Mouse (Mus musculus) neural tube, embryonic 15.5 days (tissue): ENCODE results near the gene Idnk. TPM values are rescaled to one million over a fixed set of nuclear protein-coding genes. Genes with fewer than 3 reads are reported as not detected.
"Not testable (repeated sequence)": the region's sequence is repeated elsewhere in the genome, so short reads cannot be mapped to it uniquely, and the experiment has no call there.

Experiments used
- ATAC-seq: fragments of 200-750 bp; cut with Nextera tagmentation; 2 replicates; pipeline ENCODE4 v1.8.0; 2017; ENCODE audit warnings: mild to moderate bottlenecking, moderate TSS enrichment, moderate library complexity; ENCODE audit not compliant: low FRiP score
- H3K27ac ChIP-seq: fragments of 300-500 bp; sonication (generic); replicated peaks from 2 replicates; pipeline ENCODE4 v1.5.1; 2015; ENCODE audit warnings: mild to moderate bottlenecking, inconsistent platforms
- H3K27me3 ChIP-seq: fragments of 300-500 bp; sonication (generic); replicated peaks from 2 replicates; pipeline ENCODE4 v1.6.1; 2015; ENCODE audit warnings: inconsistent platforms
- H3K36me3 ChIP-seq: fragments of 300-500 bp; sonication (generic); 2 replicates; pipeline ENCODE4 v1.6.1; 2015; ENCODE audit warnings: inconsistent platforms
- H3K4me1 ChIP-seq: fragments of 300-500 bp; sonication (generic); 2 replicates; pipeline ENCODE4 v1.6.1; 2015; ENCODE audit warnings: inconsistent platforms
- H3K4me2 ChIP-seq: fragments of 300-500 bp; sonication (generic); 2 replicates; pipeline ENCODE4 v1.6.1; 2015; ENCODE audit warnings: inconsistent platforms, mild to moderate bottlenecking, moderate library complexity
- H3K4me3 ChIP-seq: fragments of 300-500 bp; sonication (generic); replicated peaks from 2 replicates; pipeline ENCODE4 v1.5.1; 2015; ENCODE audit warnings: mild to moderate bottlenecking, inconsistent platforms
- H3K9ac ChIP-seq: fragments of 300-500 bp; sonication (generic); replicated peaks from 2 replicates; pipeline ENCODE4 v1.6.1; 2015; ENCODE audit warnings: mild to moderate bottlenecking, inconsistent platforms
- H3K9me3 ChIP-seq: fragments of 300-500 bp; sonication (generic); replicated peaks from 2 replicates; pipeline ENCODE4 v1.6.1; 2016; ENCODE audit warnings: inconsistent platforms
- WGBS: fragments of 180-500 bp; shearing (Covaris S2); methylation state at CpG from one replicate; pipeline ENCODE4 v1.1.7; 2015; ENCODE audit warnings: mixed read lengths; 5-methylcytosine and 5-hydroxymethylcytosine counted together
- polyA plus RNA-seq: library from polyadenylated mRNA; unstranded; fragments of >200 nt; fragmentation: Nextera tagmentation; extraction: Ambion mirVana; gene quantifications from 2 replicates; pipeline ENCODE4 v1.2.1, GENCODE M21; 2015

Idnk gene
- polyA plus RNA-seq, 1 experiment from 2014 or later = 64.6 TPM

DNA sequence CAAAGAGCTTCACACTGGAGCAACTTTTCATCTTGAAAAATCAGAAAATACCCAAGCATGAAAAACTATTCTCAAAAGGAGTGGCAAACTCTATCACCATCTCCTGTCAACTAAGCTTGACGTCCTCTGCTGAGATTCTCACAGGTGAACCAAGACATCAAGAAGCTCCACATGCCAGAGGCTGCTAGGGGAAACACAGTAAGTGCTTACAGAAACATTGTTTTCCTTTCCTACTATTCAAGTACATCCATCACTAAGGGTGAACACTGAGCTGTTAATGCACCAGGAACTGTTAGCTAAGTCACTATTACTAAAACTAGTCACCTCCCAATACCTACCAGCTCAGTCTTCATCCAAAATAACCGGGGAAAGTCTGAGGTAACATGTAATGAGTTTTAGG is 32.5 kb upstream of the Idnk start:
- WGBS = 62% methylated on average over 2 of the region's 2 CpGs
- H3K27me3 ChIP-seq = no peaks in the 10 kb centered on the region
- no peaks in the 10 kb centered on the region; the same call in 1 of the 2 replicates for H3K36me3 ChIP-seq
- H3K4me1 ChIP-seq = peaks cover 46% of the 10 kb centered on the region
- no peak for ATAC-seq
- H3K4me3 ChIP-seq = no peak overlapping the region
- H3K4me2 ChIP-seq = peak overlapping the region; percentile 63; the same call in 1 of the 2 replicates
- H3K9ac ChIP-seq = no peak overlapping the region
- no peaks in the 10 kb centered on the region for H3K9me3 ChIP-seq
- no peak overlapping the region for H3K27ac ChIP-seq

DNA sequence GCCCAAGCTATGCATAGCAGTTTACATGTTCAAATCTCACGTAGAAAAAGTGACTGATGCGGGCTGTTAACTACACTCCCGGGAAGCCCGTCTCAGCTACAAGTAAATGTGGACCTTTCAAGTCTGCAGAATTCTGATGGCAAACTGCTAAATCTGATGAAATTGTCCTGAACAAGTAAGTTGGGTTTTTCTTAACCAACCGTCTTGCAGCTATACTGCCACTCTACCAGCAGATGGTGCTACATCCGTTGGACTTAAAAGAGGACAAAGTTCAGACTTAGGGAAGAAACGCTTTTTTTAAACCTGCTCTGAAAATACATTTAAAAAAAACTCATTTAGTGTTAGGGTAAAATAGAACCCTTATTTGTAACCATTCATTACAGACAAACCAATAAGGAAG is 31.3 kb upstream of the Idnk start:
- Histone ChIP-seq H3K9ac (0 out of 2 replicates have a peak overlapping the region, but pooled peaks have one; percentile 1), H3K27ac (no peak overlapping the region), H3K27me3 (no peaks in the 10 kb centered on the region), H3K4me2 (peak overlapping the region; percentile 63), H3K9me3 (no peaks in the 10 kb centered on the region), H3K4me3 (peak overlapping the region; percentile 24), H3K36me3 (no peaks in the 10 kb centered on the region; the same call in 1 of the 2 replicates), H3K4me1 (peaks cover 49% of the 10 kb centered on the region)
- ATAC-seq = no peak
- WGBS = 30% methylated on average over 7 of the region's 7 CpGs

DNA sequence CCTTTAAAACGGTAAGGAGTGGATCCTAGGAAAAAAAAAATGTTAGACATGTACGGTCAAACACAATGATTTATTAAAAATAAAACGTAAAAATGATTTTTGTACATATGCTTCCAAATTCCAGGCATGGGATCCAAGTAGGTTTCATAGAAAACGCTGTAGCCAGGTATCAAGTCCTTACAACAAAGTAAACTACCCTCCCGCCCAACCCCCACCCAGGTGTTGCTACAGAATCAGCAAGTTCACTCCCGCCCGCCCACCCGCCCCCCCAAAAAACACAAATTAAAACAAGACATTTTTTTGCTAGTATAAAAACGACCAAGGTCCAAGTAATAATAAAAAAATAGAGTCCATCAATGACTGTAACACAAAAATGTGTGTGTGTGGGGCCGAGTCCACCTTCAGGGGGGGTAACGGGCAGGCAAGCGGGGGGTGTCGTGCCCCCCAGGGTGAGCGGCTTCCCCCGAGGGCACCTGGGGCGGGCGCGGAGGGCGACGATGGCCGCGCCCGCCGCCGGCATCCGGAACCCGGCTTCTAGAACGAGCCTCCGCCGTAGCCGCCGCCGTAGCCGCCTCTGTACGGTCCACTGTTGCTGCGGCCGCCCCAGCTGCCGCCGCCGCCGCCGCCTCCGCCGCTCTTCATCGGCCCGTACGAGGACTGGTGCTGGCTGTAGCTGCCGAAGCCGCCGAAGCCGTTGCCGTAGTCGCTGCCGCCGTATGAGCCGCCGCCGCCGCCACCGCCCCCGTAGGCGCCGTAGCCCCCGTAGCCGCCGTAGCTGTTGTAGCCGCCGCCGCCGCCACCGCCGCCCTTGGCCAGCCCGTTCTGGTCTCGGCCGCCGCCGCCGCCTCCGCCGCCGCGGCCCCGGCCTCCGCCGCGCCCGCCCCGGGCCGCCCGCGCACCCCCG is 30.3 kb upstream of the Idnk start:
- peak overlapping the region; percentile 63 for H3K4me2 ChIP-seq
- H3K36me3 ChIP-seq = no peaks in the 10 kb centered on the region; the same call in 1 of the 2 replicates
- no peaks in the 10 kb centered on the region for H3K9me3 ChIP-seq
- H3K27me3 ChIP-seq = no peaks in the 10 kb centered on the region
- peak overlapping the region; percentile 98 for H3K9ac ChIP-seq
- under 1% methylated on average over 79 of the region's 92 CpGs for WGBS
- H3K27ac ChIP-seq = peak overlapping the region; percentile 99
- H3K4me1 ChIP-seq = peaks cover 49% of the 10 kb centered on the region
- ATAC-seq = no peak
- peak overlapping the region; percentile 94 for H3K4me3 ChIP-seq

DNA sequence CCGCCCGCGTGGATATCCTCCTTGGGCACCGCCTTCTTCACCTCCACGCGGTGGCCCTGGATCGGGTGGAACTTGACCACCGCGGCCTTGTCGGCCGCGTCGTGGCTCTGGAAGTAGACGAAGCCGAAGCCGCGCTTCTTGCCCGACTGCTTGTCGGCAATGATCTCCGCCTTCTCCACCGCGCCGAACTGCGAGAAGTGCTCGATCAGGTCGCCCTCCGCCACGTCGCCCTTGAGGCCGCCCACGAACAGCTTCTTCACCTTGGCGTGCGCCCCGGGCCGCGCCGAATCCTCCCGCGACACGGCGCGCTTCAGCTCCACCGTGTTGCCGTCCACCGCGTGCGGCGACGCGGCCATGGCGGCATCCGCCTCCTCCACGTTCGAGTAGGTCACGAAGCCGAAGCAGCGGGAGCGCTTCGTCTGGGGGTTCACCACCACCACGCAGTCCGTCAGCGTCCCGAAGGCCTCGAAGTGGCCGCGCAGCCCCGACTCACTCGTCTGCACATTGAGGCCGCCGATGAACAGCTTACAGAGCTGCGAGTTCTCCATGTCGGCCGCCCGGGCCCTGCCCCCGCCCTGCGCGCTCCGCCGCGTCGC is 29.6 kb upstream of the Idnk start:
- peak overlapping the region; percentile 98 for H3K9ac ChIP-seq
- no peaks in the 10 kb centered on the region for H3K9me3 ChIP-seq
- peaks cover 45% of the 10 kb centered on the region for H3K4me1 ChIP-seq
- H3K36me3 ChIP-seq = no peaks in the 10 kb centered on the region; the same call in 1 of the 2 replicates
- no peaks in the 10 kb centered on the region for H3K27me3 ChIP-seq
- peak overlapping the region; percentile 63 for H3K4me2 ChIP-seq
- peak overlapping the region; percentile 99 for H3K27ac ChIP-seq
- WGBS = under 1% methylated on average over 71 of the region's 81 CpGs
- peak; percentile 56 for ATAC-seq
- H3K4me3 ChIP-seq = peak overlapping the region; percentile 94

DNA sequence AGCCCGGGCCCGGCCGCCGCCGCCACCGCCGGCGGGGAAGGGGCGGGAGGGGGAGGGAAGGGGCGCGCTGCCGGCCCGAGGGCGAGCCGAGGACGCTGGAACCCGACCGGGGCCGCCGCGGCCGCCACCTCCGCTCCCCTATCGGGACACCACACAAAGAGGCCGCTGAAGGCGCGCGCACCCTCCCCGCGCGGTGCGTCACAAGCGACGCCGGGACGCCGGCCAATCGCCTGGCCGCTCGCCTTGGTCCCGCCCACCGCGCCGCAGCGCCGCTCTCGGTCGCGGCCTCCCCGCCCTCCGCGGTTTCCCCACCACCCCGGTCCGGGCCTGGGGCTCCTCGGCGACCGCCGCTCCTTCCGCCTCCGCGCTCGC is 29.1 kb upstream of the Idnk start, which contains the start of gene Hnrnpa0:
Gene Hnrnpa0, minus strand, starts transcription at position 161 of the 372 bp plus-strand sequence.
- WGBS = 0% methylated on average over 14 of the region's 62 CpGs
- peak; percentile 96 for ATAC-seq
- peaks cover 39% of the 10 kb centered on the region for H3K4me1 ChIP-seq

DNA sequence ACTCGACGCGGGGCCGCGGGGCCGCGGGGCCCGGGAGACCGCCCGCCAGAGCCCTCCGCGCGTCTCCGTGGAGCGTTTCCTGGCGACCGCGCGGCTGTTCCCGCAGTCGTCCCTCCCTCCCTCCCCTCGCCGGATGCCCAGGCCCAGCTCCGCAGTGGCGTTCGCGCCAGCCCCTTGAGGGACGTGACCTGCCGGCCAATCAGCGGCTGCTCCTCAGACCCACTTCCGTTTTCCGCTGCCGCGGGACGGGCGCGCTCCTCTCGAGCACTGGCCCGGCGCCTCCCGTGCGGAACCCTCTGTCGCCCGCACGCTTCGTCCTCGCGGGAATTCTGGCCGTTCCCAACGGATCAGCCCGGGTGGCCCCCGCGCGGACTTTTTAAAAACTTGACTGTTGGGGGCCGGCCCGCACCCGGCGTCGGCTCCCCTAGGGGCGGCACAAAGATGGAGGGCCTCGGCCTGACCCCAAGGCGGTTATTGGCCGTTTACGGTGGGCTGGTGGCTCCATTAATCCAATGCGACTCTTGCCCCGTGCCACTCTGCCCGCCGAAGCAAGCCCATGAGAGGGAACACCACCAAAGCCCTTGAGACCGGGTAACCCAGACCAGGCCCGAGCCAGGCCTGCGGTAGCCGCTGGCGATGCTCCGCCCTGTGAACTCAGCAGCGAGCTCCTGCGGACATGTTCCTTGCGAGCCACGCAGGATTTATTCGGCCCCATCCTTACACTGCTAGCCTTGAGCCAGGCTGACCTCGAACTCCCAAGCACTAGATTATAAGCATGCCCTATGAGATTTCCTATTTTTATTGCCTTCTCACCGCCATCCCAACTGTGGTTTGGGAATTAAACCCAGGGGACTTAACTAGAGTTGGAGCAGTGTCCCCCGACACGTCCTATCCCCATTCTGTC is 28.4 kb upstream of the Idnk start:
- Histone ChIP-seq H3K4me3 (peak overlapping the region; percentile 94), H3K36me3 (no peaks in the 10 kb centered on the region; the same call in 1 of the 2 replicates), H3K27me3 (no peaks in the 10 kb centered on the region), H3K4me1 (peaks cover 35% of the 10 kb centered on the region), H3K9me3 (no peaks in the 10 kb centered on the region), H3K9ac (peak overlapping the region; percentile 98), H3K27ac (peak overlapping the region; percentile 99), H3K4me2 (peak overlapping the region; percentile 79)
- under 1% methylated on average over 72 of the region's 83 CpGs for WGBS
- peak; percentile 96 for ATAC-seq

More for the DNA sequence above, 29.1 kb upstream of the Idnk start, which contains the start of gene Hnrnpa0:
- peak within 1 kb of the TSS; percentile 98 for H3K9ac ChIP-seq
- peak within 1 kb of the TSS; percentile 79 for H3K4me2 ChIP-seq
- H3K27ac ChIP-seq = peak within 1 kb of the TSS; percentile 99
- no peaks in the 10 kb centered on the region for H3K9me3 ChIP-seq
- no peaks in the 10 kb centered on the region for H3K27me3 ChIP-seq
- peak within 1 kb of the TSS; percentile 94 for H3K4me3 ChIP-seq
- no peaks in the 10 kb centered on the region; the same call in 1 of the 2 replicates for H3K36me3 ChIP-seq

DNA sequence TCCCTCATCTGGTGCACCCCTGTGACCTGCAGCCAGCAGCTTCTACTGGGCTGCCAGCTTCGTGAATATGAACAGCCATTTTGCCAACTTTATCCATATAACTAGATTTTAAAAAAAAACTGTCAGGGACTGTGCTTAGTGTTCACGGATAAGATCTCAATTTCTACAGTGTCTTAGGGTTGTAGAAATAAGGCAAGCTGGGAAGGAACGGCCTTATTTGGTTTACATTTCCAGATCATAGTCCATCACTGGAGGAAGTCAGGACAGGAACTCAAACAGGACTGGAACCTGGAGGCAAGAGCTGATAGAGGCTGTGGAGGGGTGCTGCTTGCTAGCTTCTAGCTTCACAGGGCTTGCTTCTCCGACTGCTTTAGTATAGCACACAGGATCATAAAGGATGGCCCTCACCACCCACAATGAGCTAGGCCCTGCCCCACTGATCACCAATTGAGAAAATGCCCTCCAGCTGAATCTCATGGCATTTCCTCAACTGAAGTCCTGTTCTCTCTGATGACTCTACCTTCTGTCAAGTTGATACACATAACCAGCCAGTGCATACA is 27.7 kb upstream of the Idnk start:
- Histone ChIP-seq H3K9ac (peak overlapping the region; percentile 98), H3K27ac (peak overlapping the region; percentile 99), H3K4me1 (peaks cover 28% of the 10 kb centered on the region), H3K9me3 (no peaks in the 10 kb centered on the region), H3K4me3 (peak overlapping the region; percentile 94), H3K4me2 (peak overlapping the region; percentile 79), H3K36me3 (no peaks in the 10 kb centered on the region; the same call in 1 of the 2 replicates), H3K27me3 (no peaks in the 10 kb centered on the region)
- ATAC-seq = no peak
- 28% methylated on average over 4 of the region's 4 CpGs for WGBS

DNA sequence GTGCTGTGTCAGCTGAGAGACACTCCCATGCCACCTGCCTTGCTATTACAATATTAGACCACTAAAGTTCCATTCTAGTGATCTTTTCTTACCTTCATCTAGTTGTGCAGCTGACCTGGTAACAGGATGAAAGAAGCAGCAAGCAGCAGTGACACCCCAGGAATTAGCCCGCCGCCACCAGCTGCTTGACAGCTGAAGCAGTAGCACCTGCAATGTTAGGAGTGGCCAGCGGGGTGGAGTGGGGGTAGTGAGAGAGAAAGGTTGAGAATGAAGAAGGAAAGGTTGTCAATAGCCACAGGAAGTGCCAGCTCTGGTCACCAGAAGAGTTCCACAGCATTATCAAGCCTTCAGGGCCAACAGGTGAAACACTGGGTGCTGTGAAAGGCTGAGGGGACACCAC is 25.8 kb upstream of the Idnk start:
- peaks cover 11% of the 10 kb centered on the region for H3K4me1 ChIP-seq
- H3K4me2 ChIP-seq = no peak overlapping the region
- no peak overlapping the region for H3K4me3 ChIP-seq
- no peak overlapping the region for H3K27ac ChIP-seq
- H3K9me3 ChIP-seq = no peaks in the 10 kb centered on the region
- no peak for ATAC-seq
- no peak overlapping the region for H3K9ac ChIP-seq
- 57% methylated on average over 3 of the region's 3 CpGs for WGBS
- H3K27me3 ChIP-seq = no peaks in the 10 kb centered on the region
- H3K36me3 ChIP-seq = no peaks in the 10 kb centered on the region

DNA sequence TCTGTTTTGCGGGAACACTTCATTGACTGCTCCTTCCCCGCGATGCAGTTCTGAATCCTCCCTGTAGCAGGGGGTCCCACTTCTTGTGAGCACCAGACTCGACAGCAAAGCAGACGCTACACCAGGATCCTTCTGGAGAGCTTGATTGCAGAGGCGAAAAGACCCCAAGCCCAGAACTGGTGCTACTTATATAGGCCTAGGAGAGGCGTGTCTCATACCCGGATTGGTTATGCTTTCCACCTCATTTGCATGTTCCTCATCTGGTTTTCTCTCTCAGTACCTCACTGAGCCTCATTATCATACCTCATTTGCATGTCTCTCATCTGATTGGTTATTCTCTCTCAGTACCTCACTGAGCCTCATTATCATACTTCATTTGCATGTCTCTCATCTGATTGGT is 10.8 kb upstream of the Idnk start:
- H3K27ac ChIP-seq, H3K36me3 ChIP-seq, H3K4me3 ChIP-seq, H3K9me3 ChIP-seq, H3K27me3 ChIP-seq, H3K9ac ChIP-seq, ATAC-seq, H3K4me2 ChIP-seq: not testable (repeated sequence)
- peaks cover 13% of the 10 kb centered on the region for H3K4me1 ChIP-seq
- WGBS = 95% methylated on average over 8 of the region's 8 CpGs

DNA sequence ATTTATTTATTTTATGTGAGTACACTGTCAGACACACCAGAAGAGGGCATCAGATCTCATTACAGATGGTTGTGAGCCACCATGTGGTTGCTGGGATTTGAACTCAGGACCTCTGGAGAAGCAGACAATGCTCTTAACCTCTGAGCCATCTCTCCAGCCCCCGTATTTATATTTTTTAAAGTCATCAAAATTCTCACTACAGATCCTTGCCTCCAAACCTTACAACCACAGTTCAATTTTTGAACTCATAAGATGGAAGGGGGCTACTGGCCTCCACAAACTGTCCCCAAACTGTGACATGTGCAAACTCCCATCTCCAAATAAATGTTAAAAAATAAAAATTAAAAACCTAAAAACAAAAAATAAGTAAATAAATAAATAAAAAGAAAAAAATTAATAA is 9.7 kb upstream of the Idnk start:
- WGBS = 83% methylated on average over 1 of the region's 1 CpGs
- Histone ChIP-seq H3K27me3 (no peaks in the 10 kb centered on the region), H3K4me2 (no peak overlapping the region), H3K36me3 (no peaks in the 10 kb centered on the region), H3K4me1 (peaks cover 13% of the 10 kb centered on the region), H3K4me3 (no peak overlapping the region), H3K9ac (no peak overlapping the region), H3K9me3 (no peaks in the 10 kb centered on the region), H3K27ac (no peak overlapping the region)
- ATAC-seq = no peak
